Mouse (Mus musculus) hindbrain, embryonic 10.5 days (tissue): ENCODE results near the gene Abcc1. TPM values are rescaled to one million over a fixed set of nuclear protein-coding genes. Genes with fewer than 3 reads are reported as not detected.

ENCODE experiments used
- DNase-seq: peaks from one replicate; pipeline ENCODE4 v3.0.0-alpha.2; 2017; ENCODE audit warnings: low spot score
- H3K27ac ChIP-seq: fragments of 300-500 bp; sonication (generic); 2 replicates; pipeline ENCODE4 v1.5.1; 2016; ENCODE audit warnings: mild to moderate bottlenecking, moderate library complexity
- H3K27me3 ChIP-seq: fragments of 300-500 bp; sonication (generic); 2 replicates; pipeline ENCODE4 v1.6.1; 2016; ENCODE audit warnings: mild to moderate bottlenecking; ENCODE audit not compliant: poor library complexity, insufficient read depth, severe bottlenecking
- H3K36me3 ChIP-seq: fragments of 300-500 bp; sonication (generic); 2 replicates; pipeline ENCODE4 v1.6.1; 2016; ENCODE audit warnings: mild to moderate bottlenecking, moderate library complexity
- H3K4me1 ChIP-seq: fragments of 300-500 bp; sonication (generic); replicated peaks from 2 replicates; pipeline ENCODE4 v1.6.1; 2016; ENCODE audit warnings: mild to moderate bottlenecking
- H3K4me3 ChIP-seq: fragments of 300-500 bp; sonication (generic); 2 replicates; pipeline ENCODE4 v1.5.1; 2016; ENCODE audit warnings: mild to moderate bottlenecking, moderate library complexity
- H3K9me3 ChIP-seq: fragments of 300-500 bp; sonication (generic); 2 replicates; pipeline ENCODE4 v1.6.1; 2016; ENCODE audit warnings: mild to moderate bottlenecking, moderate library complexity
- WGBS: fragments of 180-500 bp; shearing (Covaris S2); methylation state at CpG from one replicate; pipeline ENCODE4 v1.1.7; 2016; 5-methylcytosine and 5-hydroxymethylcytosine counted together
- polyA plus RNA-seq: library from polyadenylated mRNA; unstranded; fragments of >200 nt; fragmentation: Nextera tagmentation; extraction: Ambion mirVana; gene quantifications from 2 replicates; pipeline ENCODE4 v1.2.1, GENCODE M21; 2016

The Abcc1 gene
- polyA plus RNA-seq, 1 experiment from 2014 or later = 8.3 TPM

- Histone ChIP-seq H3K4me1 (no peaks in the 10 kb centered on the region), H3K36me3 (0 out of 2 replicates have a peak, but pooled peaks cover 9% of the 10 kb centered on the region), H3K27me3 (no peaks in the 10 kb centered on the region), H3K9me3 (no peaks in the 10 kb centered on the region), H3K4me3 (no peak overlapping the region), H3K27ac (no peak overlapping the region)
- 92% methylated on average over 6 of the region's 6 CpGs for WGBS
- DNase-seq = no peak
These were observed 68.0 kb downstream of the Abcc1 start for GRCm38 (mm10) chr16:14429371-14429770.

DNA sequence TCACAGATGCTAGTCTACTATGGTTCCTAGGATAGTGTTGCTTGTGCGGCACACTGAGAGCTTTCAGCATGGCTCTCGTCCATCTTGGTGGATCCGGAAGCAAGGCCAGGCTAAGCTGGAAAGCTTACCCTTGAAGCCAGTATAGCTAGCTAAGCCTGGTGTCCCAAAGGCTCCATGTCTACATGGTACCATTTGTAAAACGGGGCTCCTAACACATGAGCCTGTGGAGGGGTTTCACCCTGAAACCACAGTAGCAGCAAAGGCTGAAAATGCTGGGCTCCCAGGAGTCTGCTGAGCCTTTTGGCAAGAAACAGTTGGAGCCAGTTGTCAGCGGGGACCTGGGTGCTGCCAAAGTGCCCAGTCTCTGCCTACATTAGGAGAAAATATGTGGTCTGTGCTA lies 71.6 kb downstream of the Abcc1 start:
- DNase-seq = no peak
- Histone ChIP-seq H3K27me3 (no peaks in the 10 kb centered on the region), H3K36me3 (peaks cover 21% of the 10 kb centered on the region), H3K27ac (no peak overlapping the region), H3K4me1 (no peaks in the 10 kb centered on the region), H3K4me3 (no peak overlapping the region), H3K9me3 (no peaks in the 10 kb centered on the region)
- WGBS = 97% methylated on average over 5 of the region's 5 CpGs

DNA sequence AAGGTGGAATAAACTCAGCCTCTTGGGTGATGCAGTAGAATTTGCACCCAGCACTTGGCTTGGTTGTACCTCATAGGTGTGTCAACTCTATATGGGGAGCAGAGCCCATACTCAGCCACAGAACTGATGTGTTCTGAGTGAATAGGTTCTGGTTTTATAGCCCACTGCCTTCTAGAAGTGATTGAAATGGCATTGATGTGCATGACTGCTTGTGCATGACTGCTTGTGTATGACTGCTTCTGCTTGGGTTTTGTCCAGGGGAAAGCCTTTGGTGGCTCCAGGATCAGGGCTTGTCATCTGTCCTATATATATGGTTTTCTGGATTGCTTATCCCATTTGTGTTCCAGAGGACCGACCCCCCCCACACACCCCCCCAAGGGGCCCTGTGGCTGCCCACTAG lies 74.2 kb downstream of the Abcc1 start:
- no peaks in the 10 kb centered on the region for H3K4me1 ChIP-seq
- no peaks in the 10 kb centered on the region for H3K9me3 ChIP-seq
- DNase-seq = no peak
- no peak overlapping the region for H3K4me3 ChIP-seq
- H3K36me3 ChIP-seq = peaks cover 21% of the 10 kb centered on the region
- no peaks in the 10 kb centered on the region for H3K27me3 ChIP-seq
- 94% methylated on average over 1 of the region's 1 CpGs for WGBS
- H3K27ac ChIP-seq = no peak overlapping the region

GRCm38 (mm10) chr16:14437446-14437982 lies 76.2 kb downstream of the Abcc1 start:
- H3K4me3 ChIP-seq = no peak overlapping the region
- H3K9me3 ChIP-seq = no peaks in the 10 kb centered on the region
- no peak overlapping the region for H3K27ac ChIP-seq
- H3K4me1 ChIP-seq = no peaks in the 10 kb centered on the region
- no peak for DNase-seq
- peaks cover 21% of the 10 kb centered on the region for H3K36me3 ChIP-seq
- no peaks in the 10 kb centered on the region for H3K27me3 ChIP-seq
- WGBS = 94% methylated on average over 8 of the region's 8 CpGs

GRCm38 (mm10) chr16:14438561-14438960 lies 77.2 kb downstream of the Abcc1 start:
- DNase-seq = no peak
- H3K36me3 ChIP-seq = peaks cover 27% of the 10 kb centered on the region
- no peaks in the 10 kb centered on the region for H3K9me3 ChIP-seq
- no peak overlapping the region for H3K4me3 ChIP-seq
- no peaks in the 10 kb centered on the region for H3K27me3 ChIP-seq
- no peaks in the 10 kb centered on the region for H3K4me1 ChIP-seq
- 96% methylated on average over 7 of the region's 7 CpGs for WGBS
- H3K27ac ChIP-seq = no peak overlapping the region

- no peak overlapping the region for H3K27ac ChIP-seq
- H3K9me3 ChIP-seq = no peaks in the 10 kb centered on the region
- H3K4me1 ChIP-seq = no peaks in the 10 kb centered on the region
- DNase-seq = no peak
- H3K27me3 ChIP-seq = no peaks in the 10 kb centered on the region
- H3K36me3 ChIP-seq = peaks cover 27% of the 10 kb centered on the region
- no peak overlapping the region for H3K4me3 ChIP-seq
- WGBS = 88% methylated on average over 6 of the region's 6 CpGs
These were observed 77.7 kb downstream of the Abcc1 start for GRCm38 (mm10) chr16:14439081-14439480.

GRCm38 (mm10) chr16:14439801-14440614 lies 78.7 kb downstream of the Abcc1 start:
- Histone ChIP-seq H3K27me3 (no peaks in the 10 kb centered on the region), H3K36me3 (peaks cover 27% of the 10 kb centered on the region), H3K27ac (no peak overlapping the region), H3K9me3 (no peaks in the 10 kb centered on the region), H3K4me1 (no peaks in the 10 kb centered on the region), H3K4me3 (no peak overlapping the region)
- DNase-seq = no peak
- WGBS = 84% methylated on average over 2 of the region's 2 CpGs

DNA sequence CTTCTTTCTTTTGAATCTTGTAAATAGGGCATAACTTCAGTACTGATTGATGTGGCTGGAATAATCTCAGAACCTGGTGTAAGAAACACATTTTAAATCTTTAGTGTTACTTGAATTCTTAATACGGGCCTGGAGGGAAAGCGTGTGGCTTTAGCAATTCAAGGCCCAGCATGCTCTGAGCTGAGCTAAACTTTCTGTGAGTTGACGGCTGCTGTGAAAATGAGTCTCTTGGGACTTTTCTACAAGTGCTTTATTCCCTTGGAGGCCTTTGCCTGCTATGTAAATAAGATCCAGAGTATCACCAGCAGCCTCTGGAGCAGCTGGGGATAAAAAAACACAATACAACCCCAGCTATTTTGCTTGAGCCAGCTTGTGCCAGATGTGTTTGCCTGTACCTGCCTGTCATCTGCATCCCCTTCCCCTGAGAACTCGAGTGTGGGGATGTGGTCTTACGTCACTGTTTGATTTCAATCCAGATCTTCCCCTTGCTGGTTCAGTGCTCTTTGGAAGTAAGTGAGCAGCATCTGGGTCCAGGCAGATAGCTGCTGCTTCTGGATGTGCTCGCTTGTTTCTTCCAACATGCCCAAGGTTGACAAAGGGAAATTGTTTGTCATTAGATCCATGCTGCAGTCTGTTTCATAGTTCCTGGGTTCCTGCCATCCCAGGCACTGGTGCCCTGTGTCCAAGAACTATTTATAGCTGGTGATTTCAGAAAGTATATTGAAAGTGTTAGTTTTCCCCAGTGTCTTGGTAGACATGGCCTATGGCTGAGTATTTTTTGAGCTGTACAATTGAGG lies 82.9 kb downstream of the Abcc1 start:
- H3K4me3 ChIP-seq = no peak overlapping the region
- DNase-seq = no peak
- no peak overlapping the region for H3K27ac ChIP-seq
- WGBS = 73% methylated on average over 6 of the region's 6 CpGs
- H3K27me3 ChIP-seq = no peaks in the 10 kb centered on the region
- H3K9me3 ChIP-seq = no peaks in the 10 kb centered on the region
- H3K36me3 ChIP-seq = peaks cover 51% of the 10 kb centered on the region
- H3K4me1 ChIP-seq = no peaks in the 10 kb centered on the region

DNA sequence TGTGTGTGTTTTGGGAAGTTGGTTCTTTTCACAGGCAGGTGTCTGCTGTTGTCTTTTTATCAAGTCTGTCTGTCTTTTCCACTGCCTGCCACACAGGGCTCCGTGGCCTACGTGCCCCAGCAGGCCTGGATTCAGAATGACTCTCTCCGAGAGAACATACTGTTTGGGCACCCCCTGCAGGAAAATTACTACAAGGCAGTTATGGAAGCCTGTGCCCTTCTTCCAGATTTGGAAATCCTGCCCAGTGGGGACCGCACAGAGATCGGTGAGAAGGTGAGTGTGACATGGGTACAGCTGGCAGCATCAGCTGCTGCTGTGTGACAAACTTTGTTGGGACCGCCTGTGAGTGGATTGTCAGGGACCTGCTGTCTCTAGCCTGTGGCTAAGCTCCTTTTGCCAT lies 83.8 kb downstream of the Abcc1 start:
- Histone ChIP-seq H3K36me3 (peaks cover 51% of the 10 kb centered on the region), H3K27me3 (no peaks in the 10 kb centered on the region), H3K4me1 (no peaks in the 10 kb centered on the region), H3K27ac (no peak overlapping the region), H3K9me3 (no peaks in the 10 kb centered on the region), H3K4me3 (no peak overlapping the region)
- WGBS = 85% methylated on average over 6 of the region's 6 CpGs
- no peak for DNase-seq

DNA sequence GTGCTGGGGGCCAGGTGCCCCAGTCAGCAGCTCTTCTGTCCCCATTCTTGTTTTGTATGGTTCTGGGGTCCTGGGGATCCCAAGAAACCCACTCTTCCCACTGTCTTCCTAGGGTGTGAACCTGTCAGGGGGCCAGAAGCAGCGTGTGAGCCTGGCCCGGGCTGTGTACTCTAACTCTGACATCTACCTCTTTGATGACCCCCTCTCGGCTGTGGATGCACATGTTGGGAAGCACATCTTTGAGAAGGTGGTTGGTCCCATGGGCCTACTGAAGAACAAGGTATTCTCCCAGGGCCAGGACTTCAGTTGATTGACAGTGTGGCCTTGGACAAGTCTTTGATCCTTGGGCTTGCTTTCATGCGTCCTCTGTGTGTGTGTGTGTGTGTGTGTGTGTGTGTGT lies 86.0 kb downstream of the Abcc1 start:
- Histone ChIP-seq H3K4me1 (no peaks in the 10 kb centered on the region), H3K36me3 (peaks cover 56% of the 10 kb centered on the region), H3K4me3 (no peak overlapping the region), H3K9me3 (no peaks in the 10 kb centered on the region), H3K27me3 (no peaks in the 10 kb centered on the region), H3K27ac (no peak overlapping the region)
- DNase-seq = no peak
- WGBS = 92% methylated on average over 4 of the region's 4 CpGs

- WGBS = 95% methylated on average over 8 of the region's 8 CpGs
- H3K4me1 ChIP-seq = no peaks in the 10 kb centered on the region
- DNase-seq = no peak
- no peak overlapping the region for H3K4me3 ChIP-seq
- H3K36me3 ChIP-seq = peaks cover 52% of the 10 kb centered on the region
- H3K27me3 ChIP-seq = no peaks in the 10 kb centered on the region
- H3K27ac ChIP-seq = no peak overlapping the region
- H3K9me3 ChIP-seq = no peaks in the 10 kb centered on the region
These were observed 86.9 kb downstream of the Abcc1 start for GRCm38 (mm10) chr16:14448307-14448706.

- no peaks in the 10 kb centered on the region for H3K4me1 ChIP-seq
- H3K4me3 ChIP-seq = no peak overlapping the region
- no peaks in the 10 kb centered on the region for H3K9me3 ChIP-seq
- DNase-seq = no peak
- 88% methylated on average over 4 of the region's 4 CpGs for WGBS
- H3K27me3 ChIP-seq = no peaks in the 10 kb centered on the region
- H3K36me3 ChIP-seq = peaks cover 50% of the 10 kb centered on the region
- no peak overlapping the region for H3K27ac ChIP-seq
These were observed 88.5 kb downstream of the Abcc1 start for GRCm38 (mm10) chr16:14449861-14450260.
